Mouse (Mus musculus) heart, adult 18-20 months (tissue): ENCODE results near the gene Ikbkg. TPM values are rescaled to one million over a fixed set of nuclear protein-coding genes. Genes with fewer than 3 reads are reported as not detected.
A peak's percentile ranks its signal among the peaks of the same experiment; 100 is the strongest.
"Not testable (repeated sequence)": the region's sequence is repeated elsewhere in the genome, so short reads cannot be mapped to it uniquely, and the experiment has no call there.

Source experiments
- DNase-seq, 2 experiments: peaks; one replicate each; pipeline ENCODE4 v3.0.0; 2021 to 2022; ENCODE audit warnings: mixed read lengths in 1 of 2
- long read RNA-seq, 2 experiments: library from polyadenylated mRNA; stranded (forward); transcript quantifications; one replicate each; pipeline ENCODE4 v2.0.0; 2021
- total RNA-seq, 2 experiments: library from RNA; stranded (reverse); gene quantifications; 2 replicates each; pipeline ENCODE4 v1.2.3; 2021

Gene Ikbkg
- total RNA-seq = 10 to 100 TPM; 44.7 to 51.0 TPM
- long read RNA-seq, experiment 1, full-length matches to known transcripts = 23 of 28 reads
- long read RNA-seq, experiment 1, partial matches to known transcripts = 1 of 28 reads
- long read RNA-seq, experiment 1, other reads (novel, unspliced or antisense) = 4 of 28 reads
- long read RNA-seq, experiment 2, full-length matches to known transcripts = 6 of 8 reads
- long read RNA-seq, experiment 2, partial matches to known transcripts = 0 of 8 reads
- long read RNA-seq, experiment 2, other reads (novel, unspliced or antisense) = 2 of 8 reads

DNA sequence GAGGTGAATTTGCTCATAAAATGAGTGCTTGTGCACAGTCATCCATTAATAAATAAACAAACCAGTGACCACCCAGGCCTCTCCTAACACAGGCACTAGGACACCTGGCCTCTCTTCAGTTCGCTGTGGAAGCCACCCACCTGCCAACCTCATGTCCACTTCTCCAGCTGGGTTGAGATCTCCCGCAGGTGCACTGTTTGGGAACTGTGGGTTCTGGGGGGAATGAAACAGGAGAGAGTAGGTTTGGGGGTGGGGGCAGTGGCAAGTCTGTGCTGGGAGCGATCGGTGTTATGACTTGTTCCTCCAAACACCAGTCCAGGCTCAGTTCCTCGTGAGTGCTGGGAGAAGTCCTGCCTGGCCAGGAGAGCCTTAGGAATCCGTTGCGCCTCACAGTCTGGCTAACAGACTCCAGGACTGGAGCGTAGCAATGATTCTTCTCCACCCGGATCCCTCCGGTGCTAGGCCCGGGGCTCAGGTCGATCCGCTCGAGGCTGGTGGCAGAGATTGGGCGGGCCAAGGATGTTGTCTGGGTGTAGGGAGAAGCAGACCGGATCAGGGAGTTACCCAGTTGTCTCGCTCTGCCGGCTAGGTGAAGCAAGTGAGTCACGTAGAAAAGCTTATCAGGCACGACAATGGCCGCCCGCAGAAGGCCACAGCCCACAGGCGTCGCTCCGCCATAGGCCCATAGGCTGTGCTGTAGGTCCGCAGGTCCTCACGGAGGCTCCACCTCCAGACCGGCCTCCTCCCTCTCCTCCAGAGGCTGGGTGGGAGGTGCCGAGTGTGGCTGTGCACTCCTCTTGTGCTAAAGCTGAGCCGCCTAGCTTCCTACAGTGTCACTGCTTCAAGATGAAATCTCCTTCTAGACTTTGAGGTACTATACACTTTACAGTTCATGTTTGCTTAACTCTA is at the start of gene Ikbkg, which contains the start of gene Fam3a:
TSS of gene Ikbkg (plus strand) at position 756 of the 909 bp plus-strand sequence.
TSS of gene Fam3a (minus strand) at position 738 of the 909 bp plus-strand sequence.
- DNase-seq = peak; percentile 80 to 92

DNA sequence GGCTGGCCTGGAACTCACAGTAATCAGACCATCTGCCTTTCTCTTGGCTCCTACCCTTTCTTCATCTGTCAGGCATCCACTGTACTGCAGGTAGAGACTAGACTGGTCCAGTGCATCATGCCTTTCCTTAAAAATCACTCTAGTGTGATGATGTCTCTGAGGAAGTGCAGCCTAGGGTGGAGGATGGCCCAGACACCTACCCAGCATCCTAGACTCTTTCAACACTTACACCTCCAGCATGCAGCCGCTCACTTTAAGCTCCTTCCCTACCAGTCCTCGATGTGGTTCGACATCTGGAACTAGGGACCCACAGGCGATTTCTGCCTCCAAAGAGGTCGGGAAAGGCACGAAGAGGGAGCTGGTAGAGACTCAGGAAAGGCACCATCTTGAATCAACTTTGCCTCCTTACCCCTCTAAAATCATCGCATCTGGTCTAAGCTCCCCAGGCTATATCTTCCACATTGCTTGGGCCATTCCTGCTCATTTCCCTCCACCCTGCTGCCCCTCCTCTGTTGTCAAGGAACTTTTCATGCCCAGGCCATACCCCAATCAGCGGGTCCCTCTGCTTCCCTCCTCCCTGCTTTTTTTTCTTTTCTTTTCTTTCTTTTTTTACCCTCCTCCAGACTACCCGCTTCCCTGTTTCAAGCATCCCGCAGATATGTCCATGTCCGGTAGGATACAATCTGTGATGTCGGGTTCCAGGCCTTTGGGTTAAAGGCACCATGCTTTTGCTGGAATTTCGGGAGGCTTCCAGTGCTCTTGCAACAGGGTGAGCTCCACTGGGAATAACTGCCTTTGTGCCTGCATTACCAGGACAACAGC is 40.2 kb upstream of the Ikbkg start:
- no peak for DNase-seq

DNA sequence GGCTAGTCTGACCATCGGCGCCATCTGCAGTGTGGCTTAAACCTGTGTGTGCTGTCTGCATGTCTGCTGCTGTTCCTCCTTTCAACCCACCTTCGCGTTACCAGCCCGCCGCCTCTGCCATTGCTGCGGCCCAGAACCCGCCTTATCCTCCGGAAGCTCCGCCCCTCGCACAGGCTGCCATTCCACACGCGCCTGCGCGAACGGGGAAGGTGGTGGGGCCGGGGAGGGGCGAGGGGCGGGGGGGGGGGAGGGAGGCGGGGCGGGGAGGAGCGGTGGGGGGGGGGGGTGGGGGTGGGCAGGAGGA is 39.7 kb upstream of the Ikbkg start, which contains the start of gene Lage3:
TSS of gene Lage3 (minus strand) at position 152 of the 304 bp plus-strand sequence.
- DNase-seq = peak; percentile 85 to 88

DNA sequence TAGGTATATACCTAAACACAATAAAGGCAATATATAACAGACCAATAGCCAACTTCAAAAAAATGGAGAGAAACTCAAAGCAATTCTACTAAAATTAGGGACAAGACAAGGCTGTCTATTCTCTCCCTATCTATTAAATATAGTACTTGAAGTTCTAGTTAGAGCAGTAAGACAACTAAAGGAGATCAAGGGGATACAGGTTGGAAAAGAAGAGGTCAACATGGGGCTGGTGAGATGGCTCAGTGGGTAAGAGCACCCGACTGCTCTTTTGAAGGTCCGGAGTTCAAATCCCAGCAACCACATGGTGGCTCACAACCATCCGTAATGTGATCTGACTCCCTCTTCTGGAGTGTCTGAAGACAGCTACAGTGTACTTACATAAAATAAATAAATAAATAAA is 36.0 kb upstream of the Ikbkg start:
- DNase-seq = not testable (repeated sequence)

DNA sequence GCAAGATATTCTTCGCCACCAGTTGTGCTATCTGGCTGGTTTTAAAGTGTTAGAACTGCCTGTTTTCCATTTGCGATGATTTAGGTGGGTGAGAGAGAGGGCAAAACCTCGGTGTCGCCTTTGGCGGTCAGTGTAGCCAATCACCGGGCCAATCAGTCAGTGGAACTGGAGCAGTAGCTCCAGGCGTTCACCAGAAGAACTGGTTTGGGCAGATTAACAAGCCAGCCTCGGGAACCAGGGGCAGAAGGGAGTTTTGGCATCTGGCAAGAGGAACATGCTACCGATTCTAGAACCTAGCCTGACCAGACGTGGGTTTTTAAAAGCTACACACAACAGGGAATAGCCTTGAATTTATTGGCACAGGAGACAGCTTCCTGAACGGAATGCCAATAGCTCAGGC is 33.9 kb upstream of the Ikbkg start:
- no peak for DNase-seq

DNA sequence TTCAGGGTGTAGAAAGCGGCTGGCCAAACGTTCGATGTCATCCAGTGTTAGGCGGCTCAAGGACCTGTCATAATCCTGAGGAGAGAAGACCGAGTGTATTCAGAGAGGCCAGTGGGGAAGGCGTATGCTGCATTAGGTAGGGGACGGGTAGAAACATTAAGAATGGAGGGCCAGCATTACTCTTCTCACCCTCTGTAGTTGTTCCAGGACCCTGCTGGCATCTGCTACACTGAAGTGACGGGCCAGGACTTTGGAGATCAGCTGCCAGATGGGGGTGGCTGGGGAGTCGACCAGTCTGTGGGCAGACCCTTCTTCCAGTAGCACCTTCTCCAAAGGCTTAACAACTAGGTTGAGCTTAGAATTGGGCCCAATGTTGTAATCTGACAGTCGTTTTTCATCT is 25.6 kb upstream of the Ikbkg start:
- DNase-seq = no peak

DNA sequence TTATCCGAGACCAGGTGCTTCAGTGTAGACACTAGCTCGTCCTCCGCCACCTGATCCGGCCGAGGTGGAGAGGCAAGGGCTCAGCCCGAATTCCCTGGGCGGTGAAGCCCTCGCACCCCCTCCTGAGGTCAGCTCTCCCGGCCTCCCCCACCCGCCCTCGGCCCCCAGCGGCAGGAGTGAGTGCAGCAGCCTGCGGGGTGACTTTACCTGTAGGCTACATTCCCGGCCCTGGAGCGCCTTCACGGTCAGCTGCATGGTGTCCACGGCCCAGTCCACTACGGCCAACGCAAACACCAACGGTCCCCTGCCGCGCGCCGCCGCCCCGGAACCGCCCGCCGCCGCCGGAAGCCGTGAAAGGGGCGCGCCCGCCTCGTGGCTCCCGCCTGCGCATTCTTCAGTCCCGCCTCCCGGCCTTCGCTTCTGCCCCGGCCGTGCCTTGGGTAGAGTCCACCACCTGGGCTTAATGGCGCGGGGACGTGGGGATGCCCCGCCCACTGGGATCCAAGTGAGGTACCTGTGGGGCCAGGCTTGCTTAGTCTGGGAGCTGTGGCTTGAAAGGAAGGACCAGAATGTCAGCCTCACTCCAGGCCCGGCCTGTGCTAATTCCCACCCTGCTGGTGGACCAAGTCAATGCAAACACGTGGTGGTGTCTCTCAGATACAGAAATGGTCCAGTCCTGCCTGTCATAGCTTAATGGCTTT is 24.7 kb upstream of the Ikbkg start:
- DNase-seq = peak; percentile 76 to 84

DNA sequence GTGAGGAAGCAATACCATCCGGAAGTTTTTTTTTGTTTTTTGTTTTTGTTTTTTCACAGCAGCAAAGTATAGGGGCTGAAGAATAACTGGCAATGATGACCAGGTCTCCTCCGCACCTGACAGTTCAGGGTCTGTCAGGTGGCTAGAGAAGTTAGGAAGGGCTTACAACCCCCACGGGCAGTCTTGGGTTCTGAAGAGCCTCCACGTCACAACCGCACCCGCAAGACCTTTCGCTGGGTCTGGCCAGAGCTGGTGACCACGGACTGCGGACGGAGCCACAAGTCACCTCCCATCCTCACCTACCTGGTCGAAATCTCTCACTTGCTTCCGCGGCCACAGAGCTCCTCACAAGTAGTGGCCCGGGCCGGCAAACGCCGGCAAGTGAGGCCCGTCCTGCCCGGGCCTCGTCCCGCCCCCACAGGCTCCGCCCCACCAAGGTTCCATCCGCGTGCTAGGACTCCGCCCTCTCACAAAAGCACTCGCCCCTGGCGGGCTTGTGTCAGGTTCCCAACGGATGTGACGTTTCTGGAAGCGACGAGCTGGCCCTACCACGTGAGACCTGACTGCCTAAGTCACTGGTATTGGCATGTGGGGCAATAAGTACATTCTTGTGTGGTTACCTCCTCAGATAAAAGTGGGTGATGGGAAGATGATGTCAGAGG is 20.1 kb upstream of the Ikbkg start, which contains the start of the genes Ubl4a and Slc10a3:
TSS of gene Ubl4a (minus strand) at position 331 of the 662 bp plus-strand sequence.
TSS of gene Slc10a3 (minus strand) at position 462 of the 662 bp plus-strand sequence.
- DNase-seq = peak; percentile 88 to 93

DNA sequence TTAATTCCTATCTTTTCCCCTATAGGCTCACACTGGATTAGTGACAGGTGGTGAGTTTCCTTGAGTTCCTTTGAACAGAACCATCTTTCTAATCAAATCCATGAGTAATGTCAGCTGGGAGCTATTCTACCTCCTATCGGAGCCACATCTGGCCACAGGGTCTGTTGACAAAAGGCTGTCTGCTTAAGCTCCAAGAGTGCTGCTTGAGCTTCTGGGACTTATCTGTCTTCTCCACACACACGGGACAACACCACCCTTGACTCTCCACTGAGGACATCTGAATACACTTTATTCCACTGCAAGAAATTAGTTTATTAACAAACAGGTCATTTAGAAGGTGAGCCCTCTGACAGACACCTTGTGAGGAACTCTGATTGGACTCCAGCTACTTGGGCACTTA is 8.6 kb upstream of the Ikbkg start:
- DNase-seq = no peak

DNA sequence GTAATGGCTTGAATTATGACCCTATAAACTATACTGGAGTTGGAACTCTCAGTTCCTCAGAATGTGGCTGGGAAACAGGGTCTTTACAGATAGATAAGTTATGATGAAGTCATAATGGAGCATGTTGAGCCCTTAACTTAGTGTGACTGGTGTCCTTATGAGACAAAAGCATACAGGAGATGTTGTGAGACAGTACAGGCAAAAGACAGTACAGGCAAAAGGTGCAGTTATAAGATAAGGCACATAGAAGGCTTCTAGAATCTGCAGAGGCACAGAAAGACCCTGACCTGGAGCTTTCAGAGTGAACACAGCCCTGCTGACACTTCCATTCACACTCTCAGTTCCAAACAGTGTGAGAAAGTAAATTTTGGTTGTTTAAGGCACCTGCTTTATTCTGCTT is 4.9 kb upstream of the Ikbkg start:
- DNase-seq = no peak

DNA sequence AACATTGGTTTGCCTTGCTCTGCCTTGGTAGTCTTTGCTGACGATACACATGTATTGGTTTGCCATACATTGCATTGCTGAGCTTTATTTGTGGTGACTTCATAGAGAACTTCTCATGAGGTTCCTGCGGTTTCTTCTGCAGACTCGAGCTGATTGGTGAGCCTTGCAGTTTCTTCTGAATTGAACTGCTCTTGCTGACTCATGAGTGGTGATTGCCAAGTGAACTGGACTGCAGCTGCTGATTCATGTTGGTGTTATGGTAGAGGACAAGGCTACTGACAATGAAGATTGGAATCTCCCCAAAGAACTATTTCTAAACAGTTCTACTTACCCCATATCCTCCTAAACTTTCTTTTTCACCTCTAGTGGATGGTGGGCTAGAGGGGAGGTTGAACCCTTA is 7.0 kb downstream of the Ikbkg start:
- no peak for DNase-seq

DNA sequence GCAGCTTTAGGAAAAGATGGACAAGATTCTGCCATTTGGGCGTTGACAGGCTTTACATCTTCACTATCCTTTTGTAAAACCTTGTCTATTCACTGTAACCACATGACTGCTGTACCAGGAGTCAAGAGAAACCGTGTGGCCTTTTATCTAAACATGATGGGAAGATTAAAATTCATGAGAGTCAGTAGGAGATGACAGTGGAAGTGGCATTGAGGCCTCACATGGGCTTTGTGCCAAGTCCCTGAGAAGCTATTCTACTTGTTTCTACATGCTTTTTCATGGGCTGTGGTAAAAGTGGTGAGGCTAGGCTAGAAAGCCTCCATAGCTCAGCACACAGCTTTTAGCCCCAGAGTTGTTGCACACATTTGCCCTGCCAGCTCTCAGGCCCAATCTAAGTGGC is 15.2 kb downstream of the Ikbkg start:
- DNase-seq = no peak

DNA sequence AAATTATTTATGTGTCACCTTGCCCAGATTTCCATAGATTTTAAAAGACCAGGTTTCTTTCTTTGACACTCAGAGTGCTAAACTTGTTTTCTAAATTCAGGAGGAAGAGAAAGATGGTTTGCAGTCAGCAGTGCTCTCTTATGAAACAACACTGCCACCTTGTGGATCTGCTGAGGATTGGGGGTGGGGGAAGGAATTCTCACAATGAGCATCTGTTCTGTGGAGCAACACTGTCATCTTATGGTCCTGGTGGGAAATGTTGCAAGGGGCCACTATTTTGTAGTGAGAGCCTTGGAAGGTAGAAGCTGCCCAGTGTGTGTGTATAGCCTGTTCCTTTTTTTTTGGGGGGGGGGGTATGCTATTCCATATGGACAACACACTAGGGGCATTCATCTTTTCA is 20.3 kb downstream of the Ikbkg start:
- DNase-seq = peak; percentile 65 to 79

DNA sequence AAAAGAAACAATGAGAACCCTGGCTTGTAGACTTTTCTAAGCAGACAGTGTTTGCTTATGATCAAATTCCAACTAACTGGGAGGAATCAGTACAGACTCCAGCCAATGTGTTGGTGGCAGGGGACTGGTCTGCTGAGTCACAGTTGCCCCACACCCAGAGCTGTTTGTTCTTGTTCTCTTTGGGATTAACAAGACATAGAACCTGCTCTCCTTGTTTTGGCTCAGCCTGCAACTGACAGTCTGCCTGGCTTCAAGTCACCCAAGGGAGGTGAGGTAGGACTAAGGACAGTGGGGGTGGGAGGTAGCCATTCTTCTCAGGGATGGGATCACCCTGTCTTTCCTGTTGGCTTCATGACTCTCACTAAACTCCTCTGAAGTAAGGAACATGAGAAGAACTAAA is 31.4 kb downstream of the Ikbkg start:
- peak; percentile 8 to 33 for DNase-seq

DNA sequence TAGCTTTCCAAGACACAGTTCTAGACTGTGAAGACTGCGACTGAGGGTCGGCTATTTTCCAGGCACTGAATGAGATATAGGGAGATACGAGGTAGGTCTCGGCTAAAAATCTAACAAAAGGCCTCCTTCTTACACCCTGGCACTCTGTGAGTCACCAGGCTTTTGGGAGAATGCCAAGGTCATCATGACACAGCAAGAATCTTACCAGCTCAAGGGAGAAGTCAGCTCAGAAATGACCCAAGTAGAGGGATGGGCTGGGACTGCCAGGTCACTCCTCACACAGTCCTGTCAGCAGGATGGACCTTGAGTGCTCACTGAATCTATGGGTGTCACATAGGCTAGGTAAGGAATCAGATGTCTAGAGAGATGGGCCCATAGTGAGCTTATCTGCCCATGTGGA is 32.1 kb downstream of the Ikbkg start:
- DNase-seq = peak; percentile 44 to 60

DNA sequence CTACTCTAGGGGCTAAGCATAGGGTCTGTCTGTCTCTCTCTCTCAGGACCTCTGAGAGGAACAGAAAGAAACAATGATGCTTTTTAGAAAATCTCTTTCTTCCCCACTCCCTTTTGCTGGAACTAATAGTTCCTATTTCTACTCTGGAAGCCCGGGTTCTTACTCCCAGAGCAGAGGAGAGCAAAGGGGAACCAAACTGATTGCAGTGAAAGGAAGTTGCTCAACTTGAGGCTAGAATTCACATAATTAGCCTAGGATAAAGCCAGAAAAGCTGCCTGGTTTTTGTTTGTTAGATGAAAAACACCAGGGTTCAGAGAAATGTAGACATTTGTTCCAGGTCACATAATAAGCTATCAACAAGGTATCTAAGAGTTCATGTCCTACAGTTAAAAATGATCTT is 33.2 kb downstream of the Ikbkg start:
- DNase-seq = no peak

DNA sequence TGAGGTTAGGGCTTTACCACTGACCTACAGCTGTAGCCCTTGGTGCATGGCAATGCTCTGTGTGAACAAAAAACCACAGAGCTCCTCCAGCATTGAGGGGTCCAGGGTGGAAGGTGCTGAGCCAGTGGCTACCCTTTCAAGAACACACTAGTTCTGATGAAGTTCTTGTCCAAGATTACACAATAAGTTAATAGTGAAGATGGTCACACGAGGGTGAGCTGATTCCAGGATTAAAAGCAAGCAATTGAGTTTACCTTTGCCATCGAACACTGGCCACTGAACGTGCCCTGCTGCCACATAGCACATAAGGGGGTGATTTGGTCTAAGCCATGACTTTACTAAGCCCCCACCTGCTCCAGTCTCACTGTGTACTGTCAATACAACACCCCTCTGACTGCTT is 34.0 kb downstream of the Ikbkg start:
- no peak for DNase-seq

DNA sequence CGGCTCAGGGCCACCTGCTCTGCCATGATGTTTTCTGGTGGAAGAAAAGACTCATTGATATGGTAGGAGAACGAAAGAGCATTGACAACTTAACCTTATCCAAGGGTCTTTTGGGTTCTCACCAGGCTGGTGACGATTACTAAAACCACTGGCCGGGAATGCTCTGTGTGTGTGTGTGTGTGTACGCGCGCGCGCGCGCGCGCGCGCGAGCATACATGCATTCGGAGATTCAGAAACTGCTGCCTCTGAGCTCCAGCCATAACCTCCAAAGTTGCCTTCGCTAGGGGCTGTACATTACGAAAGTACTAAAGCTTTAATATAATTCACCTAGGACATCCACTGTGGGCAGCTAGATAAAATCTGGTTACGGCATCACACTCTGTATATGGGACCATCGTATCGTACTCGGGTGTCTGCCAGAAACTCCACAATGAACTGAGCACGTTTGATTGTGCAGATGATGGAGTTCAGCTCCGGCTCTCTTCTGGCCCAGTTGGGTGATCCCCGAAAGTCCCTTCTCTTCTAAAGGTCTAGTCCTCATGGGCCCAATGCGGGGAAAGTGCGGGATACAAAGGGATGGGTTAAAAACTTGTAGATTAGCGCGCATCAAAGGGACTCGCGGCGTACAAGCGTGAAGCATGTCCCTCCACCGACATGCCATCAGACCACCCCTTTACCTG is 35.2 kb downstream of the Ikbkg start:
- DNase-seq = no peak

DNA sequence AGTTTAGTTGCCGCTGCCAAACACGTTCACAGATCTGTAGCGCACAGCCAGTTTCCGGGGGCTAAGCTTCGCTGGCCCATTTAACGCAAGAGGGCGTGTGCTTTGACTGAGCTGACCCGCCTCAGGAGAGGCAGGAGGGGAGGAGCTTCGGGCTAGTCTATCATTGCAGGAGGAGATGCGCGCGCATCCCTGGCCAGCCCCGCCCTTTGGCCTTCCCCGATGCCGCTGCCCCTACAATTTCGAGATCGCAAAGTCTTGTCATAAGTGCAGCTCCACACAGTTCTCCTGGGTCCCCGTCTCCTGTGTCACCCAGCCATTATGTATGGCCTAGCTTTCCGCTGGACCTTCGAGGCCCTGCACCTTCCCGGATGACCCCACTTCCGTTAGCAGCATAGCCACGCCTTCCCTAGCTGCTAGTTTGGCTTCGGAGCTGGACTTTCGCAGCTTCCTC is 35.8 kb downstream of the Ikbkg start, which contains the start of gene G6pdx:
TSS of gene G6pdx (minus strand) at position 369 of the 451 bp plus-strand sequence.
- peak; percentile 91 to 92 for DNase-seq

DNA sequence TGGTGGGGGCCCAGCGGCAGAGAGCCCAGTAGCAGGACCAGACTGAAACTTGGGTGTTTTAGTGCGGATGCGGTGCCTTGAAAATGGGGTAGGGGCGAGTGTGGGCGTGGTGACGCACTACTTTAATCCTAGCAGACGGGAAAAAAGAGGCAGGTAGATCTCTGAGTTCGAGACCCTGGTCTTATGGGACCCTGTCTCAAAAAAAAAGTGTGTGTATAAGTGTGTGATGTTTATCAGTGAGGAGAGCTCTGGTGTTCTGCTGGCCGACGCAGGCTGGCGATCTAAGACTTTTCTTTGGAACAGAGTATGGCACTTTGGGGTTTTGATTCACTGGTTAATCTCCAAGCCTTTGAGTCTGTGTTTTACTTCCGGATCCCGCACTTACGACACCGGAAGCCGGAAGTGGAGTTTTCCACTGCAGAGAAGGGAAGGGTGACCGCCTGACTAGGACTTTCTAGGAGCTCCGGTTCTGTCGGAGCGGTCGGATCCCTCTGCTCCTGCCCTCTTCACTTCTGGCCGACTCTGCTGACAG is 36.3 kb downstream of the Ikbkg start:
- peak; percentile 88 for DNase-seq
